Mouse (Mus musculus): ENCODE measurements around the gene Wdr74. TPM values are rescaled to one million over a fixed set of nuclear protein-coding genes. Genes with fewer than 3 reads are reported as not detected.

Gene Wdr74
- polyA plus RNA-seq, 1 experiment from 2014 or later = 36.8 TPM

DNA sequence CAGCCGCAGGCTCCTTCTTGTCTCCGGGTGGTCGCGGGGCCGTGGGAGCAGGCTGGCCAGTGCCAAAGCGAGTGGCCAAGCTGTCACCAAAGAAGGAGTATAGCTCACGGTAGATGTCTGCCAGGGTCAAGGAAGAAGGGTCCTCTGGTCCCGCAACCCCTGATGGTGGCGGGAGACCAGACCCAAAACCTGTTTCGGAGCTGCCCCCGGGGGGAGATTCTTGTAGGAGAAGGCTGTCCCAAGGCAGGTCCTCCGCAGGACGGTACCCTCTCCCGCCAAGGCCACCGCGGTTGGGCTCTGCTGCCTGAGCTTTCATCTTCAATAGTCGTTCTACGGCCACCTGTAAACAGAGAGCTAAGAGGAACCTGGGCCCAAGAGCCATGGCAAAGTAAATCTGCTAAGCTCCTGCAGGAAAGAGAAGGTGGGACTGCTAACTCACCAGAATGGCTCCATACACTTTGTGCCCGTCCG lies 39.4 kb downstream of the Wdr74 start:
- Histone ChIP-seq H3K36me3 (replicated peaks; ENCODE audit: insufficient read depth, low read length) (peaks cover 14% of the 10 kb centered on the region), H3K27me3 (ENCODE audit: insufficient read depth, low read length) (no peaks in the 10 kb centered on the region), H3K9me3 (ENCODE audit: low read length) (no peaks in the 10 kb centered on the region), H3K4me2 (ENCODE audit: low read depth, low read length) (peak overlapping the region; percentile 93), H3K4me1 (ENCODE audit: insufficient read depth) (peaks cover 40% of the 10 kb centered on the region), H3K27ac (ENCODE audit: low read depth) (peak overlapping the region; percentile 100), H3K4me3 (ENCODE audit: low read depth, low read length) (peak overlapping the region; percentile 74), H3K9ac (replicated peaks) (peak overlapping the region; percentile 92)
- peak; percentile 4; the same call in 1 of the 2 replicates for ATAC-seq
- DNase-seq = no peak
- WGBS (ENCODE audit: insufficient replicate concordance) = 3% methylated on average over 20 of the region's 20 CpGs
- no peak for TF ChIP-seq EP300 (IDR thresholded peaks at IDR 0.05; ENCODE audit: low read depth)
- TF ChIP-seq CTCF (IDR thresholded peaks at IDR 0.05; ENCODE audit: low read depth) = no peak

DNA sequence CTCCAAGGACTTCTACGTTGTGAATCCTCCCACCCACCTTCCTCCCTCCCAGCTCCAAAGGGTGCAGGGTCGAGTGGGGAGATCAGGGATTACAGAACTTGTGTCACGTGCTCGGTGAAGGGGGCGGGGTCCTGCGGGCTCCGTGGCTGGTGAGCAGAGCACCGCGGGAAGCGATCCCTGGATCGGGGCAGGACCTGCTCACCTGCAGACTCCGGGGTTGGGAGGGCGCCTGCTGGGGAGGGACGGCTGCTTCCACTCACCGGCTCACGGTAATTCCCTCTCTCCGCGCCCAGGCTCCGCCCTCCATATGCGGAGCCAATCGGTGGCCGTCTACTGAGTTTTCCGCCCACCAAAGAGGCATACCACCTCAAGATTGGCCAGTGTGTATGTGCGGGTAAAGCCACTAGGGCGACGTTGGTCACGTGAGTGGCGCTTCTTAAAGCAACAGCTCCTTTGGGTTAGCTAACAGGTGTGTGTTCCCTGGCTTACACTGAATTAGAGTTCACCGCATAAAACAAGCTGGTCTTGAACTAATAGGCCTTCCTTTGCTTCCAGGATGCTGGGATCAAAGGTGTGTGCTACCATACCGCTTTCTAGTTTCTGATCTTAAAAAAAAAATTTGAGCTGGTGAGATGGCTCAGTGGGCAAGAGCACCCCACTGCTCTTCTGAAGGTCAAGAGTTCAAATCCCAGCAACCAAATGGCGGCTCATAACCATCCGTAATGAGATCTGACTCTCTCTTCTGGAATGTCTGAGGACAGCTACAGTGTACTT lies 50.6 kb downstream of the Wdr74 start, which contains the start of gene Taf6l:
Taf6l (minus strand) TSS at position 410 of the 774 bp plus-strand sequence.
- TF ChIP-seq EP300 (IDR thresholded peaks at IDR 0.05; ENCODE audit: low read depth) = no peak
- TF ChIP-seq CTCF (IDR thresholded peaks at IDR 0.05; ENCODE audit: low read depth) = peak; percentile 48
- Histone ChIP-seq H3K9ac (replicated peaks) (peak within 1 kb of the TSS; percentile 63), H3K4me2 (ENCODE audit: low read depth, low read length) (peak within 1 kb of the TSS; percentile 68), H3K27ac (ENCODE audit: low read depth) (peak within 1 kb of the TSS; percentile 57), H3K27me3 (ENCODE audit: insufficient read depth, low read length) (no peaks in the 10 kb centered on the region), H3K4me1 (ENCODE audit: insufficient read depth) (peaks cover 6% of the 10 kb centered on the region; the same call in 1 of the 2 replicates), H3K4me3 (ENCODE audit: low read depth, low read length) (peak within 1 kb of the TSS; percentile 62), H3K36me3 (replicated peaks; ENCODE audit: insufficient read depth, low read length) (peaks cover 23% of the 10 kb centered on the region), H3K9me3 (ENCODE audit: low read length) (no peaks in the 10 kb centered on the region)
- WGBS (ENCODE audit: insufficient replicate concordance) = 2% methylated on average over 32 of the region's 32 CpGs
- DNase-seq (peak; percentile 94), ATAC-seq (peak; percentile 100)

DNA sequence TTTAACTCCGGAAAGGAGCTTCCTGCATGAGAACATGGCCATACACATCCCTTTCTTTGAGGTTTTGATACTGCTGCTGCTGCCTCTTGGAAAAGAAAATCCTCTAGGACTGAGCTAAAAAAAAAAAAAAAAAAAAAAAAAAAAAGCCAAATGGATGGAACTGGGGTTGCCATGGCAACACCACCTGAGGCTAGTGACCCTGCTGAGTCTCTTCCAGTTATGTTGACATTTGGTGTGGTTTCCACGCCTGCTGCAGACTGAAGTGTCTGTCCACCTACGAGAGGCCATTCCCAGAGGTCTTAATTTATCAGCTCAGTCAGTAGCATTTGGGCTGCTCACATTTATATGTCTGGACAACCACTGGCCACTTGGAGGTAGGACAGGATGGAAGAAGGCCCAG lies 52.9 kb downstream of the Wdr74 start:
- Histone ChIP-seq H3K4me1 (ENCODE audit: insufficient read depth) (peaks cover 6% of the 10 kb centered on the region; the same call in 1 of the 2 replicates), H3K9ac (replicated peaks) (no peak overlapping the region), H3K9me3 (ENCODE audit: low read length) (no peaks in the 10 kb centered on the region), H3K4me3 (ENCODE audit: low read depth, low read length) (no peak overlapping the region), H3K36me3 (replicated peaks; ENCODE audit: insufficient read depth, low read length) (peaks cover 11% of the 10 kb centered on the region), H3K27me3 (ENCODE audit: insufficient read depth, low read length) (no peaks in the 10 kb centered on the region), H3K4me2 (ENCODE audit: low read depth, low read length) (no peak overlapping the region), H3K27ac (ENCODE audit: low read depth) (no peak overlapping the region)
- WGBS (ENCODE audit: insufficient replicate concordance) = 55% methylated on average over 3 of the region's 3 CpGs
- no peak for TF ChIP-seq EP300 (IDR thresholded peaks at IDR 0.05; ENCODE audit: low read depth)
- TF ChIP-seq CTCF (IDR thresholded peaks at IDR 0.05; ENCODE audit: low read depth) = no peak
- ATAC-seq = no peak
- no peak for DNase-seq

DNA sequence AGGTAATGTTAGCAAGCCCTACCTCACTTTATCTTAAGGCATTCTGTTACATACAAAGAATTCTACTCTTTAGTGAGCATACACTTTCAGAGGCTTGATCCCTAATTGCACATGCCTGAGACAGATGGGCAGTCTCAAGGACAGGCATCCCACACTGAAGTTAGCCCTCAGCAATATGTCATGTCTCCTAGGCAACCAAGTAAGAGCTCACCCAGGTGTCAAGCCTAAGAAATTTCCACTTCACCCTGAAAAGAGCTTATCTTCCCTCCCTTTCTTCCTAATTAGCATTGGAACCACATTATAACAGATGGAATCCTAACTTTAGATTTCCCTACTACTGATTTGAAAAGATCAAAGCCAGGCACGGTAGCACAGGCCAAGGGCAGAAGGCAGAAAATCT lies 53.5 kb downstream of the Wdr74 start:
- no peak overlapping the region for H3K9ac ChIP-seq (replicated peaks)
- H3K4me1 ChIP-seq (ENCODE audit: insufficient read depth) = peaks cover 6% of the 10 kb centered on the region; the same call in 1 of the 2 replicates
- DNase-seq (no peak), ATAC-seq (no peak)
- peaks cover 16% of the 10 kb centered on the region for H3K36me3 ChIP-seq (replicated peaks; ENCODE audit: insufficient read depth, low read length)
- no peaks in the 10 kb centered on the region for H3K27me3 ChIP-seq (ENCODE audit: insufficient read depth, low read length)
- no peak overlapping the region for H3K4me3 ChIP-seq (ENCODE audit: low read depth, low read length)
- 65% methylated on average over 1 of the region's 1 CpGs for WGBS (ENCODE audit: insufficient replicate concordance)
- no peak for TF ChIP-seq EP300 (IDR thresholded peaks at IDR 0.05; ENCODE audit: low read depth)
- TF ChIP-seq CTCF (IDR thresholded peaks at IDR 0.05; ENCODE audit: low read depth) = no peak
- no peaks in the 10 kb centered on the region for H3K9me3 ChIP-seq (ENCODE audit: low read length)
- no peak overlapping the region for H3K4me2 ChIP-seq (ENCODE audit: low read depth, low read length)
- H3K27ac ChIP-seq (ENCODE audit: low read depth) = no peak overlapping the region

DNA sequence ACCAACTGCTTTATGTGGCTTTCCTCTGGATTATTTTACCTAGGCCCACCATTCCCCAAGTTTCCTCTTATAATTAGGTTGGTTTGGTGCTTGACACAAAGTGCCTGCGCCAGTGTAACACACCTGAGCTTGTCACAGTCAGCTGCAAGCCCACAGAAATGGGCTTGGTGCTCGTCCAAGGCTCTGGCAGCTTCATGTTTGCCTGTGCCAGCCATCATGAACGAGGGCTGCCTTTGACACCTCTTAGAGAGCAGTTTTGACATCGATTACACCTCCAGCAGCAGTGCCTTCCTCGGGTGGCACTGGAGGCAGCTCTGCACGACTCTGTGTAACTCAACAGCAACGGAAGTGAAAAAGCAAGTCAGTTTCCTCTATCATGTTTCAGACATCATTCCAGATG lies 54.5 kb downstream of the Wdr74 start:
- no peaks in the 10 kb centered on the region for H3K9me3 ChIP-seq (ENCODE audit: low read length)
- no peak overlapping the region for H3K4me3 ChIP-seq (ENCODE audit: low read depth, low read length)
- no peak overlapping the region for H3K9ac ChIP-seq (replicated peaks)
- no peak overlapping the region for H3K4me2 ChIP-seq (ENCODE audit: low read depth, low read length)
- H3K27me3 ChIP-seq (ENCODE audit: insufficient read depth, low read length) = no peaks in the 10 kb centered on the region
- no peak for DNase-seq
- peaks cover 26% of the 10 kb centered on the region for H3K36me3 ChIP-seq (replicated peaks; ENCODE audit: insufficient read depth, low read length)
- ATAC-seq = no peak
- no peak overlapping the region for H3K27ac ChIP-seq (ENCODE audit: low read depth)
- WGBS (ENCODE audit: insufficient replicate concordance) = 78% methylated on average over 7 of the region's 7 CpGs
- peaks cover 6% of the 10 kb centered on the region; the same call in 1 of the 2 replicates for H3K4me1 ChIP-seq (ENCODE audit: insufficient read depth)
- TF ChIP-seq CTCF (IDR thresholded peaks at IDR 0.05; ENCODE audit: low read depth) = no peak
- TF ChIP-seq EP300 (IDR thresholded peaks at IDR 0.05; ENCODE audit: low read depth) = no peak

Small RNAs within 50 kb of the gene (microRNA-seq; reads per million reads assigned to microRNA genes)
- gene Mir6992 = not detected

Other genes starting within 250 kb of the Wdr74 start
- 0.27 TPM in 2 replicates for gene Slc22a8, start 144.6 kb upstream of the Wdr74 start, polyA plus RNA-seq (2015; fragmentation: Nextera tagmentation; extraction: Ambion mirVana)
- not detected in 2 replicates for gene Slc22a6, start 117.8 kb upstream of the Wdr74 start, polyA plus RNA-seq (2015; fragmentation: Nextera tagmentation; extraction: Ambion mirVana)
- not detected in 2 replicates for gene Chrm1, start 72.0 kb upstream of the Wdr74 start, polyA plus RNA-seq (2015; fragmentation: Nextera tagmentation; extraction: Ambion mirVana)
- gene Slc3a2, start 12.5 kb upstream of the Wdr74 start, polyA plus RNA-seq (2015; fragmentation: Nextera tagmentation; extraction: Ambion mirVana) = 64.4 and 68.0 TPM in 2 replicates
- 0.31 and 0.43 TPM in 2 replicates for gene 1700092M07Rik, start 4.9 kb downstream of the Wdr74 start, polyA plus RNA-seq (2015; fragmentation: Nextera tagmentation; extraction: Ambion mirVana)
- gene Stx5a, start 5.6 kb downstream of the Wdr74 start, polyA plus RNA-seq (2015; fragmentation: Nextera tagmentation; extraction: Ambion mirVana) = 36.3 and 37.5 TPM in 2 replicates
- 47.9 and 49.9 TPM in 2 replicates for gene Nxf1, start 21.2 kb downstream of the Wdr74 start, polyA plus RNA-seq (2015; fragmentation: Nextera tagmentation; extraction: Ambion mirVana)
- gene Tmem223, start 35.2 kb downstream of the Wdr74 start, polyA plus RNA-seq (2015; fragmentation: Nextera tagmentation; extraction: Ambion mirVana) = 56.0 and 59.1 TPM in 2 replicates
- gene Tmem179b, start 38.6 kb downstream of the Wdr74 start, polyA plus RNA-seq (2015; fragmentation: Nextera tagmentation; extraction: Ambion mirVana) = 76.3 and 80.3 TPM in 2 replicates
- gene Taf6l, start 50.6 kb downstream of the Wdr74 start, polyA plus RNA-seq (2015; fragmentation: Nextera tagmentation; extraction: Ambion mirVana) = 6.6 and 7.9 TPM in 2 replicates
- gene Polr2g, start 62.8 kb downstream of the Wdr74 start, polyA plus RNA-seq (2015; fragmentation: Nextera tagmentation; extraction: Ambion mirVana) = 61.7 and 63.3 TPM in 2 replicates
- gene Zbtb3, start 66.7 kb downstream of the Wdr74 start, polyA plus RNA-seq (2015; fragmentation: Nextera tagmentation; extraction: Ambion mirVana) = 0.82 and 0.91 TPM in 2 replicates
- 9.8 and 12.5 TPM in 2 replicates for gene Ttc9c, start 83.5 kb downstream of the Wdr74 start, polyA plus RNA-seq (2015; fragmentation: Nextera tagmentation; extraction: Ambion mirVana)
- 2.1 and 2.3 TPM in 2 replicates for gene Hnrnpul2, start 84.2 kb downstream of the Wdr74 start, polyA plus RNA-seq (2015; fragmentation: Nextera tagmentation; extraction: Ambion mirVana)
- gene AC129217.1, start 93.9 kb downstream of the Wdr74 start, polyA plus RNA-seq (2015; fragmentation: Nextera tagmentation; extraction: Ambion mirVana) = not detected in 2 replicates
- 30.5 and 32.7 TPM in 2 replicates for gene Bscl2, start 101.6 kb downstream of the Wdr74 start, polyA plus RNA-seq (2015; fragmentation: Nextera tagmentation; extraction: Ambion mirVana)
- gene Gng3, start 103.4 kb downstream of the Wdr74 start, polyA plus RNA-seq (2015; fragmentation: Nextera tagmentation; extraction: Ambion mirVana) = 0.08 and 0.23 TPM in 2 replicates
- 0.24 and 0.26 TPM in 2 replicates for gene Lrrn4cl, start 114.9 kb downstream of the Wdr74 start, polyA plus RNA-seq (2015; fragmentation: Nextera tagmentation; extraction: Ambion mirVana)
- gene Ubxn1, start 135.7 kb downstream of the Wdr74 start, polyA plus RNA-seq (2015; fragmentation: Nextera tagmentation; extraction: Ambion mirVana) = 147 TPM in 2 replicates
- 48.6 and 52.6 TPM in 2 replicates for gene Uqcc3, start 145.1 kb downstream of the Wdr74 start, polyA plus RNA-seq (2015; fragmentation: Nextera tagmentation; extraction: Ambion mirVana)
- 27.5 and 31.3 TPM in 2 replicates for gene Lbhd1, start 147.9 kb downstream of the Wdr74 start, polyA plus RNA-seq (2015; fragmentation: Nextera tagmentation; extraction: Ambion mirVana)
- gene Gm49403, start 148.1 kb downstream of the Wdr74 start, polyA plus RNA-seq (2015; fragmentation: Nextera tagmentation; extraction: Ambion mirVana) = not detected in 2 replicates
- 30.5 and 32.5 TPM in 2 replicates for gene 1810009A15Rik, start 153.0 kb downstream of the Wdr74 start, polyA plus RNA-seq (2015; fragmentation: Nextera tagmentation; extraction: Ambion mirVana)
- not detected in 2 replicates for gene Gm49416, start 153.1 kb downstream of the Wdr74 start, polyA plus RNA-seq (2015; fragmentation: Nextera tagmentation; extraction: Ambion mirVana)
- gene Ints5, start 157.2 kb downstream of the Wdr74 start, polyA plus RNA-seq (2015; fragmentation: Nextera tagmentation; extraction: Ambion mirVana) = 11.4 and 12.1 TPM in 2 replicates
- gene Ganab, start 162.2 kb downstream of the Wdr74 start, polyA plus RNA-seq (2015; fragmentation: Nextera tagmentation; extraction: Ambion mirVana) = 29.4 and 32.4 TPM in 2 replicates
- gene B3gat3, start 184.5 kb downstream of the Wdr74 start, polyA plus RNA-seq (2015; fragmentation: Nextera tagmentation; extraction: Ambion mirVana) = 20.2 and 22.3 TPM in 2 replicates
- 2.0 and 2.5 TPM in 2 replicates for gene Rom1, start 193.5 kb downstream of the Wdr74 start, polyA plus RNA-seq (2015; fragmentation: Nextera tagmentation; extraction: Ambion mirVana)
- gene Eml3, start 193.7 kb downstream of the Wdr74 start, polyA plus RNA-seq (2015; fragmentation: Nextera tagmentation; extraction: Ambion mirVana) = 8.0 and 9.5 TPM in 2 replicates
- 43.0 and 45.7 TPM in 2 replicates for gene Mta2, start 206.0 kb downstream of the Wdr74 start, polyA plus RNA-seq (2015; fragmentation: Nextera tagmentation; extraction: Ambion mirVana)
- 9.0 and 10.7 TPM in 2 replicates for gene Tut1, start 218.0 kb downstream of the Wdr74 start, polyA plus RNA-seq (2015; fragmentation: Nextera tagmentation; extraction: Ambion mirVana)
- gene Eef1g, start 231.2 kb downstream of the Wdr74 start, polyA plus RNA-seq (2015; fragmentation: Nextera tagmentation; extraction: Ambion mirVana) = 129 and 134 TPM in 2 replicates

Data from liver, postnatal 0 days (tissue).